Mouse (Mus musculus): ENCODE results near the gene Ankrd22.

Ankrd22 gene

DNA sequence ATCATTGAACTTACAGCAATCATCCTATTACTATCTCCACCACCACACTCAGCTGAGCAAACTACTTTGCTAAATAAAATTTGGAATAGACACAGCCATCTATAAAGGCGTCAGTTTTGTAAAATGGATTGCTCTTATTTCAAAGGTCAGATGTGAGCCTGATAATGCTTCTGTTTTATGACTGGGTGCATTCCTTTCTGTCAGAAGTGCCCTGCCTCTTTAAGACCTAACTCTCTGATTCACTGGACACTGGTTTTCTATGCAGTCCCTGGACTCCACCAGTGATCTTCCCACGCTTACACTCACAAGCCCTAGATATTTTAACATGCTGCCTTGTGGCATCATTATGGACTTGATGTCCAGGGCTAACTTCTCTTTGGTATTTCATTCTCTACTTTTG, 87.7 kb downstream of the Ankrd22 start:
- DNase-seq, result no peak

DNA sequence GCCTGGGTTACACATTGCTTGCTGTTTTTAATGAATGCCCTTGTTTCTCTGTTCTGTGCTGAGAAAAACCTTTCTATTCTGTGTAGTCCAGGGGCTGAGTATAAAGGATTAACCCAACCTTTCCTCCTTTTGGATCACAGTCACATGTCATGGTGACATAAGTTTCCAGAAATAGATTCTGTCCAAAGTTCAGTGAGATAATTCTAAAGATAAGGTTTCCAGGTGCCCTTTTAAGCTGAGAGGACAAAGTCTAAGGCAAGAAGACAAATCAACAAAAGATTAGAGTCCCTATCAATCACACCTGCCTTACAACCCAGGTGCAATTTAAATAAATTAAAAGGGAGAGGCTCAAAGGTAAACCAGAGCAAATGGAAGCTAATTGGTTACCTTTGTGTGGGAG, 91.6 kb downstream of the Ankrd22 start:
- no peak for DNase-seq

All from kidney, adult 8-10 months (tissue).